In the genomic region with DNA sequence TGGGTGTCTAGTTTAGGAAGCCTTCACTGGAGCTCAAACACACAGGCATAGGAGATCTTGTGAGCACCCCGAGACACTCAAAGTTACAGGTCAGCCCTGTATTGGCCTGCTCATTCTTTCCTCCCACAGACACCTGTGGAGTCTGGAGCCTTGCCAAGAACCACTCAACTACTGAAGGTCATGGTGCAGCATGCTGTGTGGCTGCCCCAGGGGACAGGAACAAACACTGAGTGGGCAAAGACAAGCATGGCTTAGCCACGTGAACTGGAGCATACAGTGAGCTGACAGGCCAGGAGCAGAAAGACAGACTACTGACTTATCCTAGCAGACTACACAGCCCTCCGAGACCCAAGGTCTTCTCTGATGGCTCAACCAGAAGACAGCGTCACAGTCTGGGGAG, we compare ENCODE assay signal across 8 mouse cellular contexts. TPM values are rescaled to one million over a fixed set of nuclear protein-coding genes. Genes with fewer than 3 reads are reported as not detected.
DNase-seq lines count a peak whose midpoint lies in the region; ATAC-seq lines count a peak whose summit lies in the region.
"Had no signal": no experiment of that assay in that cellular context is flagged by ENCODE, and none has a peak within 500 bp of the region (broad histone marks: within the 10 kb centered on the region; RNA-seq: fewer than 3 reads in every experiment).

No protein-coding gene starts in this region.

- intact Hi-C loops in left cerebral cortex, postnatal 4 days (cut with DNase I) = no loop called here

- ATAC-seq in kidney, embryonic 14.5 days (ENCODE audit: low FRiP score, low TSS enrichment) = no peak

- no peaks in the 10 kb centered on the region for H3K9me3 ChIP-seq in kidney, embryonic 14.5 days (ENCODE audit: control insufficient read depth, low read length)
- H3K9me3 ChIP-seq: midbrain, embryonic 12.5 days had no signal

- 67% methylated on average over 4 of the region's 4 CpGs for WGBS in kidney, embryonic 14.5 days

- H3K9ac ChIP-seq in kidney, embryonic 14.5 days (ENCODE audit: low read depth, low read length) = no peak overlapping the region
- H3K9ac ChIP-seq: midbrain, embryonic 12.5 days had no signal

- H3K27ac ChIP-seq in kidney, embryonic 14.5 days (ENCODE audit: low read depth, low read length) = no peak overlapping the region
- H3K27ac ChIP-seq: midbrain, embryonic 12.5 days had no signal

- peaks cover 87% of the 10 kb centered on the region for H3K36me3 ChIP-seq in kidney, embryonic 14.5 days (ENCODE audit: control insufficient read depth, insufficient read depth, low read length)

- DNase-seq in kidney, adult 18-20 months = peak; percentile 63
- DNase-seq in cerebellum, postnatal 36 days = peak; percentile 40 to 41
- peak; percentile 80 for DNase-seq in kidney, postnatal 14 days
- peak; percentile 78 for DNase-seq in lung, postnatal 36 days
- no peak for DNase-seq in layer of hippocampus, adult 11-12 months (ENCODE audit: low spot score)
- no peak for DNase-seq in left cerebral cortex, postnatal 4 days

- H3K27me3 ChIP-seq in kidney, embryonic 14.5 days (ENCODE audit: control insufficient read depth, insufficient read depth, low read length) = no peaks in the 10 kb centered on the region
- H3K27me3 ChIP-seq: midbrain, embryonic 12.5 days had no signal

- H3K4me2 ChIP-seq in kidney, embryonic 14.5 days (replicated peaks; ENCODE audit: low read depth, low read length) = no peak overlapping the region
- H3K4me2 ChIP-seq: midbrain, embryonic 12.5 days had no signal

- H3K4me3 ChIP-seq in kidney, embryonic 14.5 days (ENCODE audit: low read length) = no peak overlapping the region
- H3K4me3 ChIP-seq: midbrain, embryonic 12.5 days had no signal

- H3K4me1 ChIP-seq in kidney, embryonic 14.5 days (ENCODE audit: control insufficient read depth, insufficient read depth, low read length) = no peaks in the 10 kb centered on the region
- H3K4me1 ChIP-seq: midbrain, embryonic 12.5 days had no signal

RNA-seq across cellular contexts. Expression of a gene that starts 12.2 kb away (rescaled TPM):
- polyA plus RNA-seq in kidney, embryonic 14.5 days (2014; fragmentation: Nextera tagmentation; extraction: Ambion mirVana) = 33.6 and 34.6 TPM in 2 replicates
- 100 to 1,000 TPM in 1 of 2 experiments, 10 to 100 TPM in 1; 94.5 to 101 TPM for total RNA-seq in left cerebral cortex, postnatal 4 days (2021)

RNA-seq across cellular contexts. Expression of a gene that starts 17.2 kb away (rescaled TPM):
- 24.5 and 25.2 TPM in 2 replicates for polyA plus RNA-seq in kidney, embryonic 14.5 days (2014; fragmentation: Nextera tagmentation; extraction: Ambion mirVana)
- total RNA-seq in left cerebral cortex, postnatal 4 days (2021) = 10 to 100 TPM; 18.7 to 20.3 TPM

RNA-seq across cellular contexts. Expression of a gene that starts 27.2 kb away (rescaled TPM):
- polyA plus RNA-seq in kidney, embryonic 14.5 days (2014; fragmentation: Nextera tagmentation; extraction: Ambion mirVana) = 30.7 and 56.3 TPM in 2 replicates
- total RNA-seq in left cerebral cortex, postnatal 4 days (2021) = 100 to 1,000 TPM; 121 to 122 TPM

RNA-seq across cellular contexts. Expression of a gene that starts 41.9 kb away (rescaled TPM):
- 31.0 and 31.3 TPM in 2 replicates for polyA plus RNA-seq in kidney, embryonic 14.5 days (2014; fragmentation: Nextera tagmentation; extraction: Ambion mirVana)
- total RNA-seq in left cerebral cortex, postnatal 4 days (2021) = 1 to 10 TPM; 6.3 to 8.0 TPM

RNA-seq across cellular contexts. Expression of a gene that starts 42.1 kb away (rescaled TPM):
- 36.2 and 37.5 TPM in 2 replicates for polyA plus RNA-seq in kidney, embryonic 14.5 days (2014; fragmentation: Nextera tagmentation; extraction: Ambion mirVana)
- 1 to 10 TPM; 2.6 to 3.0 TPM for total RNA-seq in left cerebral cortex, postnatal 4 days (2021)

Comparison
In these comparisons a context has a peak if more than half of its experiments do, and no peak if none do; other contexts are left out.
1. DNase-seq: peak in kidney, adult 18-20 months (single experiment), cerebellum, postnatal 36 days (2 of 2), kidney, postnatal 14 days (single experiment) and lung, postnatal 36 days (single experiment); none in layer of hippocampus, adult 11-12 months (single experiment) and left cerebral cortex, postnatal 4 days (single experiment).